Comparison of ENCODE assay signal across 23 mouse cellular contexts in the genomic region with DNA sequence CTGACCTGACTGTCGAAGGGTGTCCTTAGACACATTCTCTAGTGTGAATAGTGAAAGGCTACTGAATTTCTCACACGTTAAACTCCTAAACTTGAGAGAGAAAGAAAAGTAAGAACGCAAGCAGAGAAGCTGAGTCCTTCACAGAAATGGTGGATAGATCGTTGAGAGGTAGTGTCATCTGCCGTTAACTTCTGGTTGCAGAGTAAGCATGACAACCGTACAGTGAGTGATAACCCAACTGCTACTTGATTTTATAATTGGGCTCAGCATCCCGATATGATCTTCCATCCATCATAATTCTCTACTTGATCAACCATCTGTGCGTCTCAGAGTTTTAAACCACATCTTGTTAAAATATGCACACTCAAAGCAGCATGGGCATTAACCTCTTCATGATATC.
DNase-seq lines count a peak whose midpoint lies in the region; ATAC-seq and TF ChIP-seq lines count a peak whose summit lies in the region.
"Had no signal": no experiment of that assay in that cellular context is flagged by ENCODE, and none has a peak within 500 bp of the region (broad histone marks: within the 10 kb centered on the region; RNA-seq: fewer than 3 reads in every experiment).

No protein-coding gene starts in this region.

- no peak overlapping the region for H3K9ac ChIP-seq in forebrain, postnatal 0 days
- no peak overlapping the region for H3K9ac ChIP-seq in forebrain, embryonic 12.5 days
- H3K9ac ChIP-seq: embryonic facial prominence, embryonic 12.5 days had no signal

- no peak overlapping the region for H3K4me2 ChIP-seq in forebrain, postnatal 0 days (ENCODE audit: low read depth)
- no peak overlapping the region for H3K4me2 ChIP-seq in forebrain, embryonic 12.5 days
- H3K4me2 ChIP-seq: embryonic facial prominence, embryonic 12.5 days had no signal

- H3K4me3 ChIP-seq in forebrain, postnatal 0 days (ENCODE audit: low read depth, low read length): no peak overlapping the region
- no peak overlapping the region for H3K4me3 ChIP-seq in forebrain, embryonic 12.5 days (replicated peaks)
- H3K4me3 ChIP-seq: embryonic facial prominence, embryonic 10.5 days; embryonic facial prominence, embryonic 12.5 days had no signal

- TF ChIP-seq CTCF in forebrain, postnatal 0 days (IDR thresholded peaks at IDR 0.05; ENCODE audit: low read depth): no peak

- no peaks in the 10 kb centered on the region for H3K4me1 ChIP-seq in forebrain, postnatal 0 days (ENCODE audit: insufficient read depth)
- no peaks in the 10 kb centered on the region for H3K4me1 ChIP-seq in forebrain, embryonic 12.5 days
- H3K4me1 ChIP-seq: embryonic facial prominence, embryonic 10.5 days; embryonic facial prominence, embryonic 12.5 days had no signal

- 73% methylated on average over 8 of the region's 8 CpGs for WGBS in forebrain, postnatal 0 days
- WGBS in forebrain, embryonic 12.5 days: 92% methylated on average over 8 of the region's 8 CpGs

- no peaks in the 10 kb centered on the region for H3K27me3 ChIP-seq in forebrain, postnatal 0 days (ENCODE audit: insufficient read depth, low read length)
- no peaks in the 10 kb centered on the region for H3K27me3 ChIP-seq in forebrain, embryonic 12.5 days
- H3K27me3 ChIP-seq: CH12.LX; embryonic facial prominence, embryonic 12.5 days; Patski had no signal

- H3K27ac ChIP-seq in forebrain, postnatal 0 days (ENCODE audit: low read depth, low read length): no peak overlapping the region
- H3K27ac ChIP-seq in forebrain, embryonic 12.5 days: no peak overlapping the region
- H3K27ac ChIP-seq: embryonic facial prominence, embryonic 10.5 days; embryonic facial prominence, embryonic 12.5 days had no signal

- H3K9me3 ChIP-seq in forebrain, postnatal 0 days (ENCODE audit: low read length): no peaks in the 10 kb centered on the region
- no peaks in the 10 kb centered on the region for H3K9me3 ChIP-seq in forebrain, embryonic 12.5 days
- H3K9me3 ChIP-seq: embryonic facial prominence, embryonic 10.5 days; embryonic facial prominence, embryonic 12.5 days had no signal

- peak; percentile 61 for ATAC-seq in forebrain, postnatal 0 days
- no peak for ATAC-seq in forebrain, embryonic 12.5 days (ENCODE audit: low FRiP score)
- ATAC-seq: activated CD4-positive, CD25-positive, alpha-beta regulatory T cell, adult 4 months; CD4-positive, CD25-positive, alpha-beta regulatory T cell, adult 4 months; forebrain, embryonic 14.5 days; forebrain, embryonic 16.5 days; Patski had no signal

- no peak for DNase-seq in forebrain, postnatal 0 days
- peak; percentile 10 to 54 for DNase-seq in layer of hippocampus, adult 18-20 months (ENCODE audit: low spot score in 2 of 2)
- DNase-seq in layer of hippocampus, postnatal 10 days (ENCODE audit: low spot score in 2 of 2): no peak
- DNase-seq in layer of hippocampus, adult 9-11 months: peak; percentile 40
- DNase-seq in layer of hippocampus, postnatal 36 days: no peak
- DNase-seq: adrenal gland, adult 8-10 months; adrenal gland, postnatal 14 days; adrenal gland, postnatal 36 days; B cell, adult 2 months; cerebellum, adult 11-12 months; cerebellum, adult 2 months; cerebellum, adult 9-10 months; cerebellum, postnatal 25 days had no signal

- no peaks in the 10 kb centered on the region for H3K36me3 ChIP-seq in forebrain, postnatal 0 days (ENCODE audit: insufficient read depth)
- H3K36me3 ChIP-seq in forebrain, embryonic 12.5 days (replicated peaks): no peaks in the 10 kb centered on the region
- H3K36me3 ChIP-seq: embryonic facial prominence, embryonic 10.5 days; embryonic facial prominence, embryonic 12.5 days; G1E had no signal

Comparison
In these comparisons a context has a peak if more than half of its experiments do, and no peak if none do; other contexts are left out.
1. DNase-seq: peak in layer of hippocampus, adult 18-20 months (2 of 2) and layer of hippocampus, adult 9-11 months (single experiment); none in forebrain, postnatal 0 days (single experiment), layer of hippocampus, postnatal 10 days (0 of 2) and layer of hippocampus, postnatal 36 days (0 of 2).